Mouse (Mus musculus): ENCODE data around the gene Sgk1.
A peak's percentile ranks its signal among the peaks of the same experiment; 100 is the strongest.

The Sgk1 gene

DNA sequence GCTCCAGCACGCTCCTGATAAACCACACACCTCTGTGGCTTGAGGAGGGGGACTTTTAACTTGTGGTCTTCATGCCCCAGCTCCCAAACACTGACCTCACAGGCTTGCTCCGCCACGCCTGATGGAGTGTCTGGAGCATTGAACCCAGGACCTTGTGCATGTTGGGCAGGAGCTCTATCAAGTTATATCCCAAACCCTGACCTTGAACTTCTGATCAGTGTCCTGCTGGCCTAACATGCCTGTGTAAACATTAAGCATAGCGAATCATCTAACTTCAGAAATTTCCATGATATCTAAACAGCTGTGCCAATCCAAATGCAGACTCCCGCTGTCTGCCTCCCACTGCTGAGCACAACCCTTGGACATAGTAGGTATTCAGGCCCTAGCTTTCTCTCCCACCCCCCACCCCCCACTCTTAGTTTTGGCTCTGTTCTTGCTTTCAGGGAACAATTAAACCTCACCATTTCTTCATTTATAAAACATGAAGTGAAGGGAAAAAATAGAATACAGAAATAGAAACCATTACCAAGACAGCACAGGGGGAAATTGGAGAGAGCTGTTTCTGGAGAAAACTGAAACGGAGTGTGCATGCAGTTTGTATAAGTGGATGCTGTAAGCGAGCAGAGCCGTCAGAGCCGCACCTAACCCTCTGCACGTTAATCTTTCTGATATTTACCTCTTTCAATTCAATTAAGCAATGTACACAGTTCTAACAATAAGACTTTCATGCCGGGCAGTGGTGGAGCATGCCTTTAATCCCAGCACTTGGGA is 34.5 kb downstream of the Sgk1 start:
- DNase-seq (ENCODE audit: low read depth, low spot score), result no peak

DNA sequence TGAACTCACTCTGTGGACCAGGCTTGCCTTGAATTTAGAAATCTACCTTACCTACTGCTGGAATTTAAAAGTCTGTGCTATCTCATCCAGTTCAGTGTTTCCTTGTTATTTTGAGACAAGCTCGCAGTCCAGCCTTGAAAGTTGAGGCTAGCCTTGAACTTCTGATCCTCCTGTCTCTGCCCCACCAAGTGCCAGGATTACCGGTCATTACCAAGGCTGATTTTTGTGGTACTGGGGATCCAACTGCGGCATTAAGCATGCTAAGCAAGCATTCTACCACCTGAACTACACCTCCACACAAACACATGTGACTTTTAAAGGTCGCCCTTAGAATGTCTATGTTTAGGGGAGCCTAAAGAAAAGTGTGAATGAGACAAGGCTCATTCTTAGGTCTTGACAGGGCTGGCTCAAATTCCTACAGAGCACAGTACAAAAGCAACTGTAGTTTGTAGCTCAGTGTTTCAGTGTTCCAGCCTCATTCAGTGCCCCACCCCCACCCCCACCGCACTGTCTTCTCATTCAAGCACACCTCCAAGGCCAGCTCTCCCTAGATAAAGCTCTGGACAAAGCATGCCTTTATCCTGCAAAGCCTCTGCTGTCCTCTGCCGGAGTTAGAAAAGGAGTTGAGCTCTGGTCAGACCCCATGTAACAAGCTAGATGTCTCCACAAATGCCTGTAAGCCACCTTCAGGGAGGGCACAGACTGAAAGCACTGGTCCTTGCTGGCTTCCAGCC is 36.2 kb downstream of the Sgk1 start:
- no peak for DNase-seq (ENCODE audit: low read depth, low spot score)

DNA sequence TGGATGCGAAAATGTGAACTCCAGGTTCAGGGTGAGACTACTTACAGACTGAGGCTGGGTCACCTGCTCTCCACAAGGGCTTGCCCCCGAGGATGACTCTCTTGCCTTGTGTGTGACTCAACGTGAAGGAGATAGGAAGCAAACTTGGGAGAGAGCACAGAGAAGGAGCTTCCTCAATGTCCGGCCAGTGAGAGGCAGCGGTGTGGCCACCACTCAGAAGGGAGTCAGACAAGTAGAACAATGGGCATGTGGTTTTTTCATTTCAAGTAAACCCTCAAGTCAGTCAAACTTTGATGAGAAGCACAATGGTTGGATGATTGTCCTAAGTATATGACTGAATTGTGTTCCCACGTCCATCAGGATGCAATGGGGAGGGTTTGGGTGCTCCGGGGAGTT is 36.8 kb downstream of the Sgk1 start:
- no peak for DNase-seq (ENCODE audit: low read depth, low spot score)

DNA sequence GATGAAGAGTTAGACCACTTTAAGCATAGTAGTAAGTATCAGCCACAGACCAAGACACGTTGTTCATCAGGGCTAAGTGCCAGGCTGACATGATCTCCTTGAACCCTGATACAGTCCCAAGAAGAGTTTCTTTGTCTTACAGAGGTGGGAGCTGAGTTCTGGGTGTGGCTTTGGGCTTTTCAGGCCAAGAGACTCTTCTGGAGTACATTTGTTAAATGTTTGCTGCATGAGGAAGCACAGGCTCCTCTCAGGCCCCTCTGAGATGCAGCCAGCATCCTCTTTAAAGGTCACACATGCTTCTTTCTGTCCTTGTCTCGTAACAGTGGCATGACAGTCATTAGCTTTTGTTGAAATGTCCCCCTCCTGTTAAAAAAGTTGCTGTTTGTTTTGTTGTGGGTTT is 38.6 kb downstream of the Sgk1 start:
- no peak for DNase-seq (ENCODE audit: low read depth, low spot score)

DNA sequence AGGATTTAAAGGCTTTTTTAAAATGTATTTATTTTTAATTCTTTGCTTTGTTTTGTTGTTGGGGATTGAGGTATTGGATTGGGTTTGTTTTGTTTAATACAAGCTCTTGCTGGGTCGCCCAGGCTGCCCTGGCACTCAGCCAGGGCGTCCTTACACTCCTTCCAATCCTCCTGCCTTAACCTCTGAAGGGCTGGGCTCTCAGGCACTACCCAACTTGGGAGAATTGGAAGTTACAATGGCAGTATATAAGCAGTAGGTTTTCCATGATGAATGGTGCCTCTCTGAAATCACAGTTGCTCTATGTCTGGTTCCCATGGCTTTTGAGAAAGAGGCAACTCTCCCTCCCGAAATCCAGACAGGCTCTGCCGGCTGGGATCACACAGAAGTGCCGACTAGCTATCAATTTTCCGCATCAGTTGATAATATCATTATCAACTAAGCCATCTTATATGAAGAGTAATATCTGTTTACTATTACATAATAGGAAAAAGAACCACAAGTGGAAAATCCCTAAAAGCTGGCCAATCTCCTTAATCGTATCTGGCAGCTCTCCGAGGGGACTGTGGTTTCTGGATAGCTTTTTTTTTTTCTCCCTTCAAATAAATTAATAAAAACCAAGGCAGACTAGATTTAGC is 40.8 kb downstream of the Sgk1 start:
- DNase-seq (ENCODE audit: low read depth, low spot score), result no peak

DNA sequence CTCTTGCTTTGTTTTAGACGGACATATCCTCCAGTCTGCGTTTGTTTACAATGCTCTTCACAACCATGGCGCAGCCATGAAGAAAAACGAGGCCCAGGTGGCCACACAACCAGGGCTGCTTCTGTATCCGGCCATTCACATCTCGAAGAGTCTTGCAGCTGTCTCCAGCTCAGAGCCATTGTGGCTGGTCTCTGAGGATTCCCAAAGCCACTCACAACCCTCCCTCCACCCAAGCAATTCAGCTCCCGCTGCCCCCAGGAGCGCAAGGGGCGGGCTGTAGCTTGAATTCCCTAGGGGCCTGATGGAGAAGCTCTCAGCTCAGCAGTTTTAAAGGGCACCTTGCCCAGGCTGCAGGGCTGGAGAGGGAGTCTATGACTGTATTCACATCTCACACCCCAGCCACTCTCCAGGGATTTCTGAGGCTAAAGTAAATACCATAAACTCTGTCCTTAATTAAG is 41.5 kb downstream of the Sgk1 start:
- DNase-seq (ENCODE audit: low read depth, low spot score), result no peak

DNA sequence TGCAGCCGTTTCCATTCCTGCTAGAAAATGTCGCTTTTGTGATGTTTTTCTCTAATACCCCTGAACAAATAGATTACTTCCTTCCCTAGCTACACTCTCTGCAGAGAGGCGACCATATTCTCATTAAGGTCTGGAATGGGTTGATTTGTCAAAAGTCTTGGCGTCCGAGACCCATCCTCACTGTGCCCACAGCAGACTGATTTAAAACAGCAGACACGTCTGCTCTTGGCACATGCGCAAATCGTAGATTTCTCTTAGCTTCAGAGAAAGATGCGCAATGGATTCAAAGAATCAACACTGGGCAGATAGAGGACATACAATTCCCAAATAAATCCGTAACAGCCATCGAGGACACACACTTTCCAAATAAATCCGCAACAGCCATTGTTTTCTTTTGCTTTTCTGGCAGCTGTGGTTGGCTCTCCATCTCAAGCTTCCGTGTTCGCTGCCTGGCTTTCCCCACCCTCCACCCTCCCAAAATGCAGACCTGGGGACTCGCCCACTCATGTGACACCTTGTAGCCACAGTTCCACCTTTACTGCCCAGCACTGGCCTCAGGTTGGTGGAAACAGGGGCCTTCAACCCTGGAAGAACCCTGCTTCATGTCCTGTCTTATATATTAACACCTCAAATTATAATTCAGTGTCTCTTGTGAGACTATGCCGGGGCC is 42.2 kb downstream of the Sgk1 start:
- DNase-seq (ENCODE audit: low read depth, low spot score), result no peak

DNA sequence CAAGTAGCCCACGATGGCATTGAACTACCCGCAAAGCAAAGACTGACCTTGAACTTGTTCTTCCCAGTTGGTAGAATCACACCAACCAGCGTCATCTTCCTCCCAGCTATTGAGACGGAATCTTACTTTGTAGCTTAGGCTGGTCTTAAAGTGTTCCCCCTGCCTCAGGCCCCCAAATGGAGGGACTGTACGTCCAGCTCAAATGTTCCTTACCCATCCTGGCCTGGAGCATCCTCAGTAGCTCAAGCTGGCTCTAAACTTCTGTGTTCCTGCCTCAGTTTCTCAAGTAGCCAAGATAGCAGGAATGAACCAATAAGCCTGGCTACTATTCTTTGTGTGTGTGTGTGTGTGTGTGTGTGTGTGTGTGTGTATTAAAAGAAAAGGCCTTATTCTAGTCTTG is 45.0 kb downstream of the Sgk1 start:
- DNase-seq (ENCODE audit: low read depth, low spot score), result no peak

DNA sequence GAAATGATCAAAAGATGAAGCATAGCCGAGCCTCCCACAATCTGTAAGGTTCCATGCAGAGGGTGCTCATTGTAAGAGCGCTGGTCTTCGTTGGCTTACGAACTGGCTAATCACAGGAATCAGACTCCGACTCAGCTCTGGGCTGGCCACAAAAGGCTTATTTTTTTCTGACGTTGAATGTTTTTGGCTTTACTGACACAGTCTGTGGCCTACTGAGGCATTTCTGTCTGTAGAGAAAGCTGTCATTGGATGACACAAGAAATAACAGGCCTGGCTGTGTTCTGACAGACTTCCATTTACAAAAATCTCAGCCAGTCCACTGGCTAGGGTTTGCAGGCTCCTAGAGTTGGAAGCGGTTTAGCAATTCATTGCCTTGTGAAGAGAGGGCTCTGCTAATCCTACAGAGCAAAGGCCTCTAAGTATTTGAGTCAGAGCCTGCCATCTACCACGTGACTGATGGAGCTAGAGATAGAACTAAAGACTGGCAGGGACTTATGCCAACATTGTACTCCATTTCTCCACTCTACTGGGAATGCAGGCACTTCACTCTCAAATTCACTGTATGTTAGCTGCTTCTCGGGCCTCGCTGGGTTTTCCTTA is 48.9 kb downstream of the Sgk1 start:
- no peak for DNase-seq (ENCODE audit: low read depth, low spot score)

DNA sequence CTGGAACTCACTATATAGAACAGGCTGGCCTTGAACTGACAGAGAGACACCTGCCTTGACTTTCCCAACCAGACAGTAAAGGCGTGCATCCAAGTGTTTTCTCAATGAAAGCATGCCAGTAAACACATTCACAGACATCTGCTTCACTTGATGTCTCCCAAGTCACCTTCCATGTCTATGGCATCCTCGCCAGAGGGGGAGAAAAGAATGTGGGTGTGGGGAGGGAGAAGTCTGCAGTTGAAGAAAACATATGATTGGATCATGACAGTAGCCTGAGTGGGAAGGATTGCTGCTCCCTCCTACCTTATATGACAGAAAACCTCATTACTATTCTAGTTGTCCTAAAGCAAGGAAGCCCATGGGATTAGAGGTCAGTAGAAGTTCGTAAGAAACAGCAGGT is 50.8 kb downstream of the Sgk1 start:
- DNase-seq (ENCODE audit: low read depth, low spot score), result no peak

DNA sequence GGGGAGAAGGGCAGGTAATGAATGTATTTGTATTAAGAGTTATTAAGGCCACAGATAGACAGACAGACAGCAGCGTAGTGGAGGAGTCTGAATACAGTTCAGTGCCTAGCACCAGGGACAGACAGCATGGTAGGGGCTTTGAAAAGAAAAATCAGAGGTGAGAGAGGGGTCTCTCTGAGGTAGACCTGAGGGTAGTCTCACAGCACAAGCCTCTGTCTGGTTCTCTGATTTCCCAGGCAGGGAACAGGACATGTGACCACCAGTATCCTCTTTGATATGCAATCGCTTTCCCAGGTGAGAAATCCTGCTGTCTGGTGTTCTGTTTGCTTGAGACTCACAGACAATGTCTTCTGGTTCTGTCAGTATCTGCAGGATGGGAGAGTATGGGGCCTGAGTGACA is 52.8 kb downstream of the Sgk1 start:
- no peak for DNase-seq (ENCODE audit: low read depth, low spot score)

DNA sequence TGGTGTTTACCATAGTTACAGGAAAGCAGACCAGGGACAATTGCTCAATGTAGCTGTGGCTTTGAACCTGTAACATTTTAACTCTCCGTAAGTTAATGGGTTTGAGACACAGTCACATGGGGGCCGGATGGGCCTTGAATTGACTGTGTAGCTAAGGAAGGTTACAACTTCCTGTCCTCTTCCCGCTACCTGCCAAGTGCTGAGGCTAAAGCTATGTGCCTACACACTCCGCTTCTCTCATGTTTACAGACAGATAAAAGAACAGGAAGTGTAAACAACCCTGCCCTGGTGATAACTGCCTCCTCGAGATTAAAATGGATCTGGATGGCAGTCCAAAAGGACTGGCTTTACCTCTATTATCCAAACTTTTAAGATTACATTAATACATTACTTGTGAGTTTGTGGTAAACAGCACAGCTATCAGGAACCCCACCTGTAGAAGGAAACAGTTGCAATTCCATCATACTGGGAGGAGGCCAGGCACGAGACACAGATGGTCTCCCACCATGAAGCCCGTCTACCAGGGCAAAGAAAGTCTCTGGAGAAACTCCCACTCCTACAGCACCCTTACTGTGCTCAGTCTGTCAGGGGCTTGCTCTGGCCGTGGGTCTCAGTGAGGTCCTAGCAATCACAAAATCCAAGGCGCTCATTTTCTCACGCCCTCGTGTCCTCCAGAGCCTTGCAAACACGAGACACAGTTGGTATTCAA is 54.7 kb downstream of the Sgk1 start:
- no peak for DNase-seq (ENCODE audit: low read depth, low spot score)

DNA sequence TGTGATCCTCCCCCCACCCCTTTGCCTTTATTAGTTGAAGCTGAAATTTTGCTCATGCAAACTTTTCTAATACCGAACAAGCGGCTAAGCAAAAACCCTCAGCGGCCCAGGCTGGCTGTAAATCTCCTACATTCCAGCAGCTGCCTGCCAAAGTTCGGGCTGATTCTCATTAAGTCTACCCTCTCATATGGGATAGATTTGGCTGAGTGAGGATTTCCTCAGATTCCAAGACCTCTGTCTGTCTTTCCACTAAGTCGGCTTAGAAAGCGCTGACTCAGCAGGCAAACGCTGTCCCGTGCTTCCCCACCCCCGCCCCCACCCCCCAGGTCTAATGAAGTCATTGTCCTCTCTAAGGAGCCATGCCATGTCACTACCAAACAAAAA is 55.2 kb downstream of the Sgk1 start:
- DNase-seq (ENCODE audit: low read depth, low spot score), result peak; percentile 82

DNA sequence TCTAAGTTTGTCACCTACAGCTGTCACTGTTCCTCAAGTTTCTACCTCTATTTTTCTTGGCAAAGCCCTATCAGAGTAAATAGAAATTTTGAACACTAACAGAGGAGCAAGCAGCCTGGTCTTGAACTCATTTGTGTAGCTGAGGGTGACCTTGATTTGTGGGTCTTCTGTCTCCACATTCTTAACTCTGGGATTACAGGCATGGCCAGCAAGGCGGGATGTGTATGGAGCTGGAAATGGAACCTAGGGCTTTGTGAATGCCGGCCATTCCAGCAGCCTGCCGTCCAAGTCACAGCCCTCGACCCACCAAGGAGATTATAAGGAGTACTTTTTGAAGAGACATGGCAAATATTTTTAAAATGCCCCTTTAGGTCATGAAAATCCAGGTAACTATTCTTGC is 56.2 kb downstream of the Sgk1 start:
- no peak for DNase-seq (ENCODE audit: low read depth, low spot score)

DNA sequence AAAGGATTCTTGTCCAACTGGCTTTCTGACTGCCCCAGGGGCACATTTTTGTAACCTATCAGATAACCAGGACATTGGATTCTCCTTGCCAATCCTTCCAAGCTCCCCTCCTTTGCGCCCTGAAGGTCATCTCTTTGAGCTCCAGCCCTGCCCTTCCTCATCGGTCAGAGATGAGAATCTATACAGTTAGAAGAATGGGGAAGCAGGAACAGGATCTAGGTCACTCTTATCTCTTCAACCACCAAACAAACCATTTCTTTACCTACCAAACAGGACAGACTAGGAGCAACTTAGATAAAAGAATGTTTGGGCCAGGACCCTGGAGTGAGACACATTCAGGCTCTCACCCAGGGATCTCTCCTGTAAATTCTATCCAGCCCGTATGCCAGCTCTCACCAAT is 59.3 kb downstream of the Sgk1 start:
- no peak for DNase-seq (ENCODE audit: low read depth, low spot score)

DNA sequence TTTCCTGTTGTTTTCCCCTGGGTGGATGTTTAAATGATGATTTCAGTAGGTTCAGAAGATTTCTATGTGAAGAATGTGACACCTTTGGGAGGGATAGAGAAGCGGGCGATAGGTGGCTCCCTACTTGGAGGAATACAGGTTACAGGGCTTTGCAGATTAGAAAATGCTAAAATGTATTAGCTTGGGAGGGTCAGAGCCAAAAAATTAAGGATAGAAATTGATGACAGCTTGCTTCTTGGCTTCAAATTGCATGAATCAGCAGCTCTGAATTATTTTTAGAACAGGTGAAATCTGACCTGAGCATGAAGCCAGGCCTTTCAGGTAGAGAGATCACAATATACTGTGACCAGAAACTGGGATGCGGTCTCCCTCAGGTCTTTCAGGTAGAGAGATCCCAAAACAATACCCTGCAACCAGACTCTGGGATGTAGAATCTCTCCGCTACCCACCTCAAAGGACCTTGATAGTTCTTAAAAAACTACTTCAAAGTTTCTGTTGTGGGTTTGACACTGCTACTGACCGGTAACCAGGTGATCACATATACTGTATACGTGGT is 61.2 kb downstream of the Sgk1 start:
- DNase-seq (ENCODE audit: low read depth, low spot score), result no peak

DNA sequence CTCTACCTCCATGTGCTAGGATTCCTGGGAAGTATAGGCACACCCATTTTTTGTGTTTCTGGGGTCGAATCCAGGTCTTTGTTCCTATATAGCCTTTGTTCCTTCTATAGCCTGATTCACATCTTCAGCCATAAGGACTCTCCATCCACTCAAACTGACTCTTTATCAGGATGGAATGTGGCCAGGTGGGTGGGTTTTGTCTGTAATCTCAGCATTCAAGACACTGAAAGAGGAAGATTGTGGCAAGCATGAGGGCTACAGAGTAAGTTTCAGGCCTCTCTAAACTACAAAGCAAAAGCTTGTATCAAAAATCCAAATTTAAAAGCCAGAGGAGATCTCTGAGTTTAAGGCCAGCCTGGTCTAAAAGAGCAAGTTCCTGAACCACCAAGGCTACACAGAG is 63.2 kb downstream of the Sgk1 start:
- DNase-seq (ENCODE audit: low read depth, low spot score), result no peak

DNA sequence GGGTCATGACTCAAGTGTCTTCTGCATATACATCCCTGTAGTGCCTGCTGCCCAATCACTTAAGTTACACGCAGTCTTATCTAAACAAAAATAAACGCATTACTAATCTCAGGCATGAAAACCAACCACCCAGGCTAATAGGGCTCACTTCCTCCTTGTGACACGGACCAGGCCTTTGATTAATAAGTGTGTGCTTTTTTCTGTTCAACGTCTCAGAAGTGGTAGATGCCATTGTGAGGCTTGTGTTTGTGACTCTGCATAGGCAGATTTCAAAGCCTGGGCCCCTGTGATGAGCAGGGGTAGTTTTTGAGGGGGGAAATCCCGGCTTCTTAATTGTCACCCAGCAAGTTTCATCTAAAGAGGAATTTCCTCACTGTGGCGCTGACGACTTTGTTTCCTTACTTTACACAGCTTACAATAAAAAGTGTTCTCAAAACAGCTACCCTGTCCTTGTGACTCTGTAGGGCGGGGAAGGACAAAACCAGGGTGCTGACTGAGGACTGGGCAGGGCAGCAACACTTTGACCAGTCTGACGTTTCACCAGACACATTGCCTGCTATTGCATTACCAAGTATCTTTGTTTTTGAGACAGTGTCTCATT is 64.9 kb downstream of the Sgk1 start:
- no peak for DNase-seq (ENCODE audit: low read depth, low spot score)

DNA sequence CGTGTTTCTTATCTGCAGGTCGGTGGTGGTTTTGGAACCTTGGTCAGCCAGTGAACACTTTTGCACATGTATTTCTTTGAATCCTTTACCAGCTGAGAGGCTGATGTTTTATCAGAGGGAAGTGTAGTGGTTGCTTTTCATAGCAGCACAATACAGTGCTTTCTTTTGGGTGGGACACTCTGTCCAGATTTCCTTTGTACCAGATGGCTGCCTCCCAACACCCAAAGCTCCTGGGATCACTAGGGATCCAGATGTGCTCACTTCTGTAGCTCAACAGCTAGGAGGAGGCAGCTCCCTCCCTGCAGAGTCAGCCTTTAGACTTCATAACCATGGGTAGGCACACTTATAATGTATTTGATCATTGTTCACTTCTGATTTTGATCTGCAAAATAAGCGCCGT is 70.5 kb downstream of the Sgk1 start:
- peak; percentile 51 for DNase-seq (ENCODE audit: low read depth, low spot score)

DNA sequence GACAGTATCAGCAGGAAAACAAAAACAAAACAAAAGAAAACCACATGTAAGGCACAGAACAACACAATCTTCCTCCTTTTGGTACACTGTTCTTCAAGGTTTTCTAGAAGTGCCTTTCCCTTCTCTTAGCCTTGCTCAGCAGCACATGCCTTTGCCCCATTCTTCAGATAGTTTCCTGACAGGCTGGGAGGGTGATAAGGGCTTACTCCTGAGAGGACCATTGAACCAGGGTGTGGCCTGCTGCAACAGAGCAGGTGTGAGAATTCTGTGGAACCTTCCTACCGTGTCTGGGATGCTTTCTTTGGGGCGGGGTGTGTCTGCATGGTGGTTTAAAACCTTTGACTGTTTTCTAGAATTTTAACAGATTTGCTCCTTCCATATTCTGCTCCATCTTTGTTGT is 79.1 kb downstream of the Sgk1 start:
- no peak for DNase-seq (ENCODE audit: low read depth, low spot score)

DNA sequence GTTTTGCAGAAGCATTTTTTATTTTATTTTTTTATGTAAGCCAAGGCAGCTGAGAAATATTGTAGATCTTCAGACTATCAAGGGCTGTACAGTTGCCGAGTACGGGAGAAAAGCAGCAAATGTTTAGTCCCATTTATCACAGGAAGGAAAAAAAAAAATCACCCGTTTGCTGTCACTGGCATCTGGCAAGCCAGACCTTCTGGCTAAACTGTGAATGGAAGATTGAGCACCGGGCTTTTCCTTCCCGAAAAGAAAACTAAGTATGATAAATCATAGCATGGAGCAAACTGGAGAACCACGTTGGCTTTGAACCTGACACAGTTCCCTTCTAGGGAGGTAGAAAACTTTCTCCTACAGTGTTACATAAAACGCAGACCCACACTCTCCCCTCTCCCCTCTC is 81.0 kb downstream of the Sgk1 start:
- DNase-seq (ENCODE audit: low read depth, low spot score), result no peak
